Mouse (Mus musculus): Measurements from ENCODE around the gene Angptl2. TPM values are rescaled to one million over a fixed set of nuclear protein-coding genes. Genes with fewer than 3 reads are reported as not detected.

Angptl2 gene
- polyA plus RNA-seq, 1 experiment from 2014 or later: 33.8 TPM

DNA sequence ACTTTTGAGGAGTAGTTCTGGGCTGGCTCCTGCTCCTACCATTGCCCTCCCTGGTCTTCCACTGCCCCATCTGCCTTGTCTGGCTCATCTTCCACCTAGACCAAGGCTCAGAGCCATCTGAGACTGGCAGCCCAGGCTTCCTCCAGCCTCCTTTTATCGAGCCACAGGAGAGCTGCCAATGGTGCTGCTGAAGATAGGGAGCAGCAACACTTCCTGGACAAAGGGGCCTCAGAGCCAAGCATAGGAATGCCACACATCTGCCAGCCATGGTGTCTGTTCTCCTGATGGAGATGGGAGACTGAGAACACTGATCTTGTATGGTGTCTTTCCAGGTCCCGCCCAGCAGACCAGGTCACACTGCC lies 53.2 kb downstream of the Angptl2 start:
- WGBS: 87% methylated on average over 2 of the region's 2 CpGs
- H3K4me1 ChIP-seq: peaks cover 32% of the 10 kb centered on the region
- H3K27ac ChIP-seq (replicated peaks): no peak overlapping the region
- H3K4me3 ChIP-seq: no peak overlapping the region
- no peak for DNase-seq (ENCODE audit: low spot score)
- H3K36me3 ChIP-seq (replicated peaks): no peaks in the 10 kb centered on the region
- no peaks in the 10 kb centered on the region for H3K9me3 ChIP-seq
- no peaks in the 10 kb centered on the region for H3K27me3 ChIP-seq (replicated peaks; ENCODE audit: low read depth, poor library complexity, severe bottlenecking)

DNA sequence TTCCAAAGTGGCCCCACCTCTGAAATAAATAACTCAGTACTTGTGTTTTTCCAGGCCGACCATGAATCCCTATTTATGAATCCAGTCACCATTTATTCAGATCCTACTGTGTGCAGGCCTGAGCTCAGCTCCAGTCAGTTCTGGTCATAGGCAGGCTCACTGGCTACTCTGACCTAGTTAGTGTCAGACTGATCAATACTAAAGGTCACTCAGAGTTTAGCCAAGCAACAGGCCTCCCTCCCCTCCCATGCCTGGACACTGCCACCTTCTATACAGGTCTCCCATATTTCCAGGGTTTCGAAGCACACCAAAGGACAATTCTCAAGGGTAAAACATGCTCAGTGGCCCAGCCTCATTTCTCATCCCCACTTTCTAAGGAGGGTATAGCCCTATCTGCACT lies 54.7 kb downstream of the Angptl2 start:
- Histone ChIP-seq H3K36me3 (replicated peaks) (no peaks in the 10 kb centered on the region), H3K9me3 (no peaks in the 10 kb centered on the region), H3K27me3 (replicated peaks; ENCODE audit: low read depth, poor library complexity, severe bottlenecking) (no peaks in the 10 kb centered on the region), H3K4me1 (peaks cover 21% of the 10 kb centered on the region), H3K27ac (replicated peaks) (no peak overlapping the region), H3K4me3 (no peak overlapping the region)
- no peak for DNase-seq (ENCODE audit: low spot score)
- WGBS: 88% methylated on average over 2 of the region's 2 CpGs

DNA sequence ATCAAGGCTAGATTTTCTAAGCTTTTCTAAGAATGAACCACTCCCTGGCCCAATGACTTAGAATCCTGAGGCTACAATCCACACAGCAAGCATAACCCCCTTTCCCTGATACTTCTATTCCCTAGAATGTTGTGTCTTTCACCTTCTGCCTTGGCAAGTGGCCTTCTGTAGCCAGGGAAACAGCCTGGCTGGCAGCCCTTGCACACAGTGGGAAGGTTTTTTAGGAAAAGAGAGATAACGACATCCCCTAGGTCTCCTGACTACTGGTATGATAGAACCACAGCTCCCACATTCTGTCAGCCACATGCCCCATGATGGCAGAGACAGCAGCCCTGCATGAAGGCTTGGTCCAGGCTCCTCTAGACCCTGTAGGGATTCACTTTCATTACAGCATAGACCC lies 55.6 kb downstream of the Angptl2 start:
- Histone ChIP-seq H3K9me3 (no peaks in the 10 kb centered on the region), H3K27me3 (replicated peaks; ENCODE audit: low read depth, poor library complexity, severe bottlenecking) (no peaks in the 10 kb centered on the region), H3K4me1 (peaks cover 16% of the 10 kb centered on the region), H3K27ac (replicated peaks) (no peak overlapping the region), H3K36me3 (replicated peaks) (no peaks in the 10 kb centered on the region), H3K4me3 (no peak overlapping the region)
- no peak for DNase-seq (ENCODE audit: low spot score)
- 95% methylated on average over 1 of the region's 1 CpGs for WGBS

DNA sequence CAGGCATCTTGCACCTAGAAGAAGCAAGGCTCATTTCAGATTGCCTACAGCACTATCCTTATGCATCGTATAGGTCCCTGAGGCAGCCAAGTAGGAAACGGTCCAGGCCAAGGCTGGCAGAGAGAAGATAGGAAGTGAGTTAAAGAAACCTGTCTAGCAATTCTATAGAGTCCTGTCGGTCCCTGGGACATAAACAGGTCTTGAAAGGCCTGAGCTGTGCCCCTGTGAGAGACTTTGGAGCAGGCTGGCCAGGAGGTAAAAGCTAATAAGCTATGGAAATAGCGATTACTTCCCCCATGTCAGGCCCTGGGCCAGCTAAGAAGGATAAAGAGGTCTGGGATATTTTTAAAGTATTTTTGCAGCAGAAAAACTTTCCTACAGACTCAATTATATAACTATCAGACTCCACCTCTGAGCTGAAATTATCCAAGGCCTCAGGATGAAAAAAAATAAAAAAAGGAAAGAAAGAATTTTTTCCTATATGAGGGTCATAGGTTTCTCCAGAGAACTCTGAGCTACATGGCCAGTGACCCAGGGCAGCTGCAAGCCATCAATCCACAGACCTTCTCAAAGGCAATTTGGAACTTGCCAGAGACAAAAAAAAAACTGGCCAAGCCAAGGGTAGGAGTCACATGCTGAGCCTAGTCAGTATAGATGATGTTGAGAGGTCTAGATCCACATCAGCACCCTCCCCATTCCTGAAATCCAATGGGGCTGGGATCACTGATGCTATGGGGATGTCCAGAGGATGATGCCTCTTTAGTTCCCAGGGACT lies 57.0 kb downstream of the Angptl2 start:
- Histone ChIP-seq H3K4me1 (peaks cover 16% of the 10 kb centered on the region), H3K27ac (replicated peaks) (no peak overlapping the region), H3K36me3 (replicated peaks) (no peaks in the 10 kb centered on the region), H3K27me3 (replicated peaks; ENCODE audit: low read depth, poor library complexity, severe bottlenecking) (no peaks in the 10 kb centered on the region), H3K4me3 (no peak overlapping the region), H3K9me3 (no peaks in the 10 kb centered on the region)
- 80% methylated on average over 4 of the region's 4 CpGs for WGBS
- no peak for DNase-seq (ENCODE audit: low spot score)

DNA sequence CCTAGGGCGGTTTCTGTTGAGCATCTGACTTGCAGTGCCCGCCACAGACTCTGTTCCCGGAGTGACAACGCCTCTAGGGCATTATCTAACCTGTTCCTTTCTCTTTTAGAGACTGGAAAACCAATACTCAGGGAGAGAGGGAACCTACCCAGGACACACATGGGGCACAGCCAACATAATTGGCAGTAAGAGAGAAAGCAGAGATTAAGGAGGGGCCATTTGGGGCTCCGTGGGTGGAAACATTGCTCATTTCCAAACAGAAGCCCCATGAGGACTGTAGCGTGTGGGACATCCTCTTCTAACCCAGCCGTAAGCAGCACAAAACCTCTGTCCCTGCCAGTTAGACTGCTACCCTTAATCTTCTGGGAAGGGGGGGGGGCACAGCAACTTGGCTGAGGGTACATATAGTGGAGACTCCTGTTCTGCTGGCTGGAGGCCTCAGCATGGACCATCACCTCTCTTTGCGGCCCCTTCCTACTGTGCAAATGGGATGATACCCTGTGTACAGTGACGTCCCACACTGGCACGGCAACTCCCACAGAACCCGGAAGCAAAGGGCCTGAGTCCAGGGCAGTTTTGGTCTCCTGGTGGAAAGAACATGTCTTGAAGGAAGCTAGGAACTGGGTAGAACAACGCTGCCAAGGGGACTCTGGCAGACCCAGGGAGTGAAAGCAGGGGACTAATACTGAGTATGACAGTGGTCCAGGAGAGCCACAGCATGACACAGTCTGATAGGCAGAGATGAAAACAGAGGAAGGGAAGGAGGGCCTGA lies 59.0 kb downstream of the Angptl2 start:
- no peaks in the 10 kb centered on the region for H3K36me3 ChIP-seq (replicated peaks)
- H3K27ac ChIP-seq (replicated peaks): no peak overlapping the region
- no peak for DNase-seq (ENCODE audit: low spot score)
- WGBS: 90% methylated on average over 12 of the region's 12 CpGs
- H3K27me3 ChIP-seq (replicated peaks; ENCODE audit: low read depth, poor library complexity, severe bottlenecking): no peaks in the 10 kb centered on the region
- H3K9me3 ChIP-seq: no peaks in the 10 kb centered on the region
- H3K4me3 ChIP-seq: no peak overlapping the region
- H3K4me1 ChIP-seq: peaks cover 9% of the 10 kb centered on the region

DNA sequence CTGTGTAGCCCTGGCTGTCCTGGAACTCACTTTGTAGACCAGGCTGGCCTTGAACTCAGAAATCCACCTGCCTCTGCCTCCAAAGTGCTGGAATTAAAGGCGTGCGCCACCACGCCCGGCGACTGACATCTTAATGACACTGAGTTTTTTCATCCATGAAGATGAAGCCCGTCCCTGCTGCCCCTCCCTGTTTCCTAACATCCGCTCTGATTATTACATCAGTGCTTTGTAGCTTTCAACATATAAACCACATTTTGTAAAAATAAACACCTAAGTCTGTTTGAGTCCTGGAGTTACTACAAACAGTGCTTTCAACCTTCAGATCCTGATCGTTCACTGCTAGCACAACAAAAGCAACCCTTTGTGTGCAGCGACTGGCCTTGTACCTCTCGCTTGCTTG lies 63.9 kb downstream of the Angptl2 start:
- H3K36me3 ChIP-seq (replicated peaks): no peaks in the 10 kb centered on the region

DNA sequence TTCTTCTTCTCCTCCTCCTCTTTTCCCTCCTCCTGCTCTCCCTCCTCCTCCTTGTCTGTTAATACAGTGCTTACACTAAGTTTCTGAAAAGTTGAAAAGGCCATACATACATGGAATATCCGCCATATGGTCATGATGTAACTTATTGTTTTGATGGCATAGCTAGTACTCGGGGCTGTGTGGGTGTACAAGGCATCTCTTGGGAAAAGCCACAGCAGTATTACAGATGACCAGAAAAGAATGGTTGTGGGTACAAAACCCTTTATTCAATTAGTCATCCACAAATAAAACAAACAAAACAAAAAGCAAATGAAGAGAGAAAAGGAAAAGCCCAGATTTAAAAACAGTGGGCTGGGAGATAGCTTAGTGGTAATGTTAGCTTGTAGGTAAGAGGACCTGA lies 64.7 kb downstream of the Angptl2 start:
- Histone ChIP-seq H3K36me3 (replicated peaks) (no peaks in the 10 kb centered on the region), H3K4me1 (peaks cover 17% of the 10 kb centered on the region), H3K4me3 (no peak overlapping the region), H3K9me3 (no peaks in the 10 kb centered on the region), H3K27me3 (replicated peaks; ENCODE audit: low read depth, poor library complexity, severe bottlenecking) (no peaks in the 10 kb centered on the region), H3K27ac (replicated peaks) (no peak overlapping the region)
- WGBS: 83% methylated on average over 2 of the region's 2 CpGs
- DNase-seq (ENCODE audit: low spot score): no peak

More for the DNA sequence above, 63.9 kb downstream of the Angptl2 start:
- 86% methylated on average over 10 of the region's 10 CpGs for WGBS
- Histone ChIP-seq H3K9me3 (no peaks in the 10 kb centered on the region), H3K27ac (replicated peaks) (no peak overlapping the region), H3K27me3 (replicated peaks; ENCODE audit: low read depth, poor library complexity, severe bottlenecking) (no peaks in the 10 kb centered on the region), H3K4me1 (peaks cover 12% of the 10 kb centered on the region), H3K4me3 (no peak overlapping the region)
- DNase-seq (ENCODE audit: low spot score): no peak

DNA sequence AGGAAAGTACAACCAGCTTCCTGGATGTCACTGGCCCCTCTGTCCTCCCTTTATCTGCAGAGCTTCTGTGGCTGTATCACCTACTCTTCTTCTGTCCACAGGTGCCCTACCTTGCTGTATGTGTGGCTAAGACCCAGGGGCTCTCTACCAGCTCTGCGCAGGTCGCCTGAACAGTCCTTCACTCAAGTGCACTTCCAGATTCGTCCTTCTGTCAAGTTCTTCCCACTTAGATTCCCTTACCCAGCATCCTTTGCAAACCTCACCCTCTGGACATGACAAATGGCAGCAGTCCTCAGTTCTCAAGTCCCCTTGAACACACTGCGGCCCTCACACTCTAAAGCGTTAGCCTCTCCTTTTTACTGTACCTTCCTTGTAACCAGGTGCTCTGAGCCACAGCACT lies 65.9 kb downstream of the Angptl2 start:
- WGBS: 86% methylated on average over 5 of the region's 5 CpGs
- DNase-seq (ENCODE audit: low spot score): no peak
- Histone ChIP-seq H3K4me1 (peaks cover 18% of the 10 kb centered on the region), H3K27me3 (replicated peaks; ENCODE audit: low read depth, poor library complexity, severe bottlenecking) (no peaks in the 10 kb centered on the region), H3K9me3 (no peaks in the 10 kb centered on the region), H3K36me3 (replicated peaks) (no peaks in the 10 kb centered on the region), H3K27ac (replicated peaks) (no peak overlapping the region), H3K4me3 (no peak overlapping the region)

DNA sequence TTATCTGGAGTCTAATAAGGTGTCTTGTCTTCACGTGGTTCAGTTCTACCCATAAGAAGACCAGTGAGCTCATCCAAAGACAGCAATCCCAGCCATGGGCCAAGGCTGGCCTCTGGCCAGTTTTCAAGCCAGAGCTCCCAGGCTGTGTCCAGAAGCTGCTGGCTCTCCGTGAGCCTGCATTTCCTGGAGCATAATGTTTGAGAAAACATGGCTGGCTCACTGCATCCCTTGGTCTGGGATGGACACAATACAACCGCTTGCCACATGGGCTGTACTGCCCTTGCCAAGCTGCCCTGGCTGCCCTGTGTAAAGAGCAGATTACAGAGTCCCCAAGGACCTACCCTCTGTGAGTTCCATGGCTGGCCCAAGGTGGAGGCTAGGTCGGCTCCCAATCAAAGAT lies 67.0 kb downstream of the Angptl2 start:
- H3K4me1 ChIP-seq: peaks cover 18% of the 10 kb centered on the region
- no peaks in the 10 kb centered on the region for H3K9me3 ChIP-seq
- no peak overlapping the region; the same call in 1 of the 2 replicates for H3K27ac ChIP-seq (replicated peaks)
- H3K4me3 ChIP-seq: no peak overlapping the region
- no peaks in the 10 kb centered on the region for H3K27me3 ChIP-seq (replicated peaks; ENCODE audit: low read depth, poor library complexity, severe bottlenecking)
- no peak for DNase-seq (ENCODE audit: low spot score)
- WGBS: 79% methylated on average over 4 of the region's 4 CpGs
- H3K36me3 ChIP-seq (replicated peaks): no peaks in the 10 kb centered on the region

DNA sequence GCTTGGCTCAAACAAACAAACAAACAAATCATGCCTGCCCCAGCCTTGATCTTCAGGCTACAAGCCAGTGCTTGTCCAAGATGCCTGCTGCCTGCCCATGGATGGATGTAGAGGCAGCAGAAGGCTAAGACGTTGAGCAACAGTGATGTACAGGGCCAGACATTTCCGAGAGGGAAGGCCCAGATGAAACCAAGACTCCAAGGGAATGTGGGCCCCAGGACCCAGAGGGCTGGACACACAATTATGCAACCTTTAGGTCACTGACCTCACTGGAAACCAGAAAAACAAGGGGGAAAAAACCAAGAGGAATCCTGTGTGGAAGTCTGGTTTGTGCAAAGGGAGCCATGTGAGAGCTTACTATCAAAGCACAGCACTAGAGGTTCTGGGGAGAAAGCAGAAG lies 67.8 kb downstream of the Angptl2 start:
- Histone ChIP-seq H3K4me3 (no peak overlapping the region), H3K9me3 (no peaks in the 10 kb centered on the region), H3K27ac (replicated peaks) (no peak overlapping the region), H3K36me3 (replicated peaks) (no peaks in the 10 kb centered on the region), H3K4me1 (peaks cover 18% of the 10 kb centered on the region), H3K27me3 (replicated peaks; ENCODE audit: low read depth, poor library complexity, severe bottlenecking) (no peaks in the 10 kb centered on the region)
- DNase-seq (ENCODE audit: low spot score): no peak
- WGBS: 69% methylated on average over 2 of the region's 2 CpGs

DNA sequence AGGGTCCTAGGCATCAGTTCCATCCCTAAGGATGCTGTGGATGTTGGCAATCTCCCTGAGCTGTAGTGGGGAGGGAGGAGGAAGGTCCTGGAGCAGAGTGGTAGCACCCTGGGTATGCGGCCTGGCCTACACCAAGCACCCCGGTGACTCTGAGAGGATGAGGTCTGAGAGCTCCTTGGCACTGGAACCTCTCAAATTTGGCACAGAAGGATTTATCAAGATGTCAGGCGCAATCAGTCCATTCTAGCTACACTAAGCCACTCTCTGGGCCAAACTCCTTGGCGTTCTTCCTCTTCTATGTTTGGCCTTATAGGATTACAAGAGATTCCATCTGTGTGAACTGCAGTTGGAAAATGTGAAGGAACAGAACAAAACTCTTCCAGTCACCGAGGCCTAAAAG lies 73.0 kb downstream of the Angptl2 start:
- H3K4me1 ChIP-seq: peaks cover 10% of the 10 kb centered on the region
- no peaks in the 10 kb centered on the region for H3K36me3 ChIP-seq (replicated peaks)
- H3K4me3 ChIP-seq: no peak overlapping the region
- no peak for DNase-seq (ENCODE audit: low spot score)
- no peak overlapping the region for H3K27ac ChIP-seq (replicated peaks)
- H3K9me3 ChIP-seq: no peaks in the 10 kb centered on the region
- 89% methylated on average over 5 of the region's 5 CpGs for WGBS
- H3K27me3 ChIP-seq (replicated peaks; ENCODE audit: low read depth, poor library complexity, severe bottlenecking): no peaks in the 10 kb centered on the region

DNA sequence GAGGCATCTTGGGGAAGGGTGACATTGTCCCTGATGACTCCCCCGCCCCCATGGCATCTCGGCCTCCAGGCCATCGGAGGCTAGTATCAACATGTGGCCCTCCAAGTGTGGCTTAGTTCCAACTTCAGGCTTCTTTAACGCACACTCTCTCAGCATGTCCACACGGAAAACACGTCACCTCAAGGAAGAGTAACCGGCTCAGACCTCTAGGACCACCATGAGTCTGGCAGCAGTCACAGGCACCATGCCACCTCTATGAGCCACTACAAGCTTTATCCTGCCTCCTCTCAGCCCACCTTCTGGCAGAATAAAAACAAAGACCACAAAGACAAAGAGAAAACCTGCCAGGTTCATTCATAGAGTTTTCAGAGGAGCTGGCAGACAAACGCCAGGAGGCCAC lies 74.6 kb downstream of the Angptl2 start:
- Histone ChIP-seq H3K36me3 (replicated peaks) (no peaks in the 10 kb centered on the region), H3K27me3 (replicated peaks; ENCODE audit: low read depth, poor library complexity, severe bottlenecking) (no peaks in the 10 kb centered on the region), H3K27ac (replicated peaks) (no peak overlapping the region), H3K4me1 (peaks cover 1% of the 10 kb centered on the region; the same call in 1 of the 2 replicates), H3K9me3 (no peaks in the 10 kb centered on the region), H3K4me3 (no peak overlapping the region)
- 90% methylated on average over 8 of the region's 8 CpGs for WGBS
- DNase-seq (ENCODE audit: low spot score): no peak

DNA sequence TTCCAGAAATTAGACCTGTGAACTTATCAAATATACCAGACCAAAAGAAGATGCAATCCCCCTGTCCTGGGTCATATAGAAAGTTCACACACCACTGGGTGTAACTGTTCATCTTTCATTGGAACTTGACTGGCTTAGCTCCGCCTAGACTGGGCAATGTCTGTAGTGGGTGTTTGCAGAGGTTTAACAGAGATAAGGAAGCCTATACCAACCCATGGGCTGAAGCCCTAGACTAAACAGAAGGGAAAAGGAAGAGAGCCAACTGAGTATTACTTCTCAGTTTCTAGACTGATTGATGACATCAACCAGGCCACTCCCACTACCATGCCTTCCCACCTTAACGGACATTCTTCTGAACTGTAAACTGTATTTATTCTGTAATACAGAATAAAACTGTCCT lies 76.2 kb downstream of the Angptl2 start:
- Histone ChIP-seq H3K4me1 (no peaks in the 10 kb centered on the region), H3K27ac (replicated peaks) (no peak overlapping the region), H3K36me3 (replicated peaks) (no peaks in the 10 kb centered on the region), H3K4me3 (no peak overlapping the region), H3K27me3 (replicated peaks; ENCODE audit: low read depth, poor library complexity, severe bottlenecking) (no peaks in the 10 kb centered on the region), H3K9me3 (no peaks in the 10 kb centered on the region)
- 83% methylated on average over 2 of the region's 2 CpGs for WGBS
- no peak for DNase-seq (ENCODE audit: low spot score)
